In genomic region chr1:64223779-64224687, GRCm38 (mm10) we compare ENCODE assay signal across 7 mouse cellular contexts.
DNase-seq lines count a peak whose midpoint lies in the region; ATAC-seq and TF ChIP-seq lines count a peak whose summit lies in the region.

No protein-coding gene starts in this region.

- no peak overlapping the region for H3K27ac ChIP-seq in neural tube, embryonic 11.5 days (ENCODE audit: low read depth, low read length)
- peak overlapping the region; percentile 24 for H3K27ac ChIP-seq in embryonic facial prominence, embryonic 12.5 days
- H3K27ac ChIP-seq in heart, postnatal 0 days (ENCODE audit: low read depth) = peak overlapping the region; percentile 43
- H3K27ac ChIP-seq in lung, embryonic 16.5 days (ENCODE audit: low read length) = no peak overlapping the region; the same call in none of the 2 replicates

- TF ChIP-seq CTCF in heart, postnatal 0 days (IDR thresholded peaks at IDR 0.05; ENCODE audit: low read depth) = no peak

- no peak overlapping the region for H3K4me3 ChIP-seq in neural tube, embryonic 11.5 days (ENCODE audit: low read depth, low read length)
- H3K4me3 ChIP-seq in embryonic facial prominence, embryonic 12.5 days = no peak overlapping the region
- H3K4me3 ChIP-seq in heart, postnatal 0 days (ENCODE audit: low read depth, low read length) = no peak overlapping the region
- no peak overlapping the region for H3K4me3 ChIP-seq in lung, embryonic 16.5 days (ENCODE audit: low read length)

- no peaks in the 10 kb centered on the region for H3K9me3 ChIP-seq in neural tube, embryonic 11.5 days (ENCODE audit: control insufficient read depth, low read length)
- no peaks in the 10 kb centered on the region for H3K9me3 ChIP-seq in embryonic facial prominence, embryonic 12.5 days
- H3K9me3 ChIP-seq in heart, postnatal 0 days (replicated peaks; ENCODE audit: control insufficient read depth, low read length) = no peaks in the 10 kb centered on the region
- no peaks in the 10 kb centered on the region for H3K9me3 ChIP-seq in lung, embryonic 16.5 days (ENCODE audit: control insufficient read depth, low read length)

- H3K4me1 ChIP-seq in neural tube, embryonic 11.5 days (ENCODE audit: control insufficient read depth, insufficient read depth, low read length) = peaks cover 6% of the 10 kb centered on the region
- peaks cover 24% of the 10 kb centered on the region for H3K4me1 ChIP-seq in embryonic facial prominence, embryonic 12.5 days
- peaks cover 35% of the 10 kb centered on the region for H3K4me1 ChIP-seq in heart, postnatal 0 days (ENCODE audit: control insufficient read depth, insufficient read depth)
- H3K4me1 ChIP-seq in lung, embryonic 16.5 days (replicated peaks; ENCODE audit: control insufficient read depth, insufficient read depth, low read length) = peaks cover 14% of the 10 kb centered on the region; the same call in 1 of the 2 replicates

- H3K27me3 ChIP-seq in neural tube, embryonic 11.5 days (ENCODE audit: control insufficient read depth, insufficient read depth, low read length) = no peaks in the 10 kb centered on the region
- H3K27me3 ChIP-seq in embryonic facial prominence, embryonic 12.5 days = no peaks in the 10 kb centered on the region
- H3K27me3 ChIP-seq in heart, postnatal 0 days (ENCODE audit: control insufficient read depth, insufficient read depth, low read length) = no peaks in the 10 kb centered on the region
- H3K27me3 ChIP-seq in lung, embryonic 16.5 days (ENCODE audit: control insufficient read depth, insufficient read depth, low read depth, low read length) = no peaks in the 10 kb centered on the region

- H3K36me3 ChIP-seq in neural tube, embryonic 11.5 days (ENCODE audit: control insufficient read depth, insufficient read depth, low read length) = no peaks in the 10 kb centered on the region
- H3K36me3 ChIP-seq in embryonic facial prominence, embryonic 12.5 days = no peaks in the 10 kb centered on the region
- no peaks in the 10 kb centered on the region for H3K36me3 ChIP-seq in heart, postnatal 0 days (replicated peaks; ENCODE audit: control insufficient read depth, insufficient read depth, low read length)
- no peaks in the 10 kb centered on the region for H3K36me3 ChIP-seq in lung, embryonic 16.5 days (ENCODE audit: control insufficient read depth, insufficient read depth, low read length)

- DNase-seq in neural tube, embryonic 11.5 days (ENCODE audit: low spot score) = peak; percentile 42
- DNase-seq in neural tube, embryonic 10.5 days (ENCODE audit: extremely low spot score, low spot score) = no peak
- peak; percentile 34 for DNase-seq in heart, postnatal 0 days (ENCODE audit: low spot score)
- DNase-seq in thymus, postnatal 36 days = no peak
- DNase-seq in urinary bladder, postnatal 4 days (ENCODE audit: low spot score in 2 of 2) = no peak

- 80% methylated on average over 19 of the region's 19 CpGs for WGBS in neural tube, embryonic 11.5 days
- WGBS in embryonic facial prominence, embryonic 12.5 days = 71% methylated on average over 19 of the region's 19 CpGs
- 57% methylated on average over 19 of the region's 19 CpGs for WGBS in heart, postnatal 0 days
- WGBS in lung, embryonic 16.5 days = 62% methylated on average over 19 of the region's 19 CpGs

- ATAC-seq in neural tube, embryonic 11.5 days (ENCODE audit: insufficient read depth, low FRiP score, low TSS enrichment) = peak; percentile 38; the same call in 1 of the 2 replicates
- no peak for ATAC-seq in embryonic facial prominence, embryonic 12.5 days (ENCODE audit: insufficient number of reproducible peaks, insufficient read depth, low FRiP score, low TSS enrichment)
- no peak for ATAC-seq in heart, postnatal 0 days (ENCODE audit: insufficient read depth, low read depth)
- ATAC-seq in lung, embryonic 16.5 days (ENCODE audit: low read depth) = peak; percentile 67

- no peak for TF ChIP-seq EP300 in heart, postnatal 0 days (IDR thresholded peaks at IDR 0.05; ENCODE audit: low read depth)

- H3K4me2 ChIP-seq in neural tube, embryonic 11.5 days (ENCODE audit: low read depth) = no peak overlapping the region
- no peak overlapping the region for H3K4me2 ChIP-seq in embryonic facial prominence, embryonic 12.5 days (replicated peaks)
- peak overlapping the region; percentile 20; the same call in 1 of the 2 replicates for H3K4me2 ChIP-seq in heart, postnatal 0 days (ENCODE audit: low read depth, low read length)
- no peak overlapping the region for H3K4me2 ChIP-seq in lung, embryonic 16.5 days (ENCODE audit: low read depth, low read length)

- H3K9ac ChIP-seq in neural tube, embryonic 11.5 days (ENCODE audit: low read length) = no peak overlapping the region
- no peak overlapping the region for H3K9ac ChIP-seq in embryonic facial prominence, embryonic 12.5 days
- H3K9ac ChIP-seq in heart, postnatal 0 days (replicated peaks; ENCODE audit: low read depth, low read length) = no peak overlapping the region
- H3K9ac ChIP-seq in lung, embryonic 16.5 days (ENCODE audit: low read length) = no peak overlapping the region; the same call in 1 of the 2 replicates

Comparison
In these comparisons a context has a peak if more than half of its experiments do, and no peak if none do; other contexts are left out.
1. DNase-seq: peak in neural tube, embryonic 11.5 days (single experiment) and heart, postnatal 0 days (single experiment); none in neural tube, embryonic 10.5 days (single experiment), thymus, postnatal 36 days (0 of 2) and urinary bladder, postnatal 4 days (0 of 2).
2. ATAC-seq: peak in neural tube, embryonic 11.5 days (single experiment) and lung, embryonic 16.5 days (single experiment); none in embryonic facial prominence, embryonic 12.5 days (single experiment) and heart, postnatal 0 days (single experiment).
3. H3K27ac ChIP-seq: peak in embryonic facial prominence, embryonic 12.5 days (single experiment) and heart, postnatal 0 days (single experiment); none in neural tube, embryonic 11.5 days (single experiment) and lung, embryonic 16.5 days (single experiment).